Mouse (Mus musculus) cortical plate, adult 2 months (tissue): ENCODE data around the gene Rfx5.

Experiments
- CTCF ChIP-seq: fragments of 200-500 bp; IDR thresholded peaks from 2 replicates; pipeline ENCODE4 v1.5.1; 2011; ENCODE audit warnings: mild to moderate bottlenecking, control low read depth, low read length; ENCODE audit not compliant: insufficient read depth; ENCODE audit errors: extremely low read depth
- POLR2A ChIP-seq: fragments of 200-500 bp; IDR thresholded peaks from 2 replicates; pipeline ENCODE4 v1.6.1; 2011; ENCODE audit warnings: mild to moderate bottlenecking, low read length, control low read depth; ENCODE audit not compliant: insufficient read depth; ENCODE audit errors: extremely low read depth

GRCm38 (mm10) chr3:94960322-94960721 is 6.4 kb downstream of the Rfx5 start:
- TF ChIP-seq CTCF = no peak
- TF ChIP-seq POLR2A = no peak
